Mouse (Mus musculus) forebrain, embryonic 13.5 days (tissue): ENCODE measurements at regions not wholly inside any gene's neighbourhood (a gene's known extent, or its start where the extent isn't known, plus 50 kb on each side); places are given as distances from the start of the nearest gene placed in this dataset.

Experiments used
- ATAC-seq: fragments of 200-750 bp; cut with Nextera tagmentation; 2 replicates; pipeline ENCODE4 v1.8.0; 2017
- H3K27ac ChIP-seq: fragments of 300-500 bp; sonication (generic); 2 replicates; pipeline ENCODE4 v1.5.1; 2015; ENCODE audit warnings: inconsistent platforms, mild to moderate bottlenecking, moderate library complexity
- H3K27me3 ChIP-seq: fragments of 300-500 bp; sonication (generic); 2 replicates; pipeline ENCODE4 v1.6.1; 2015; ENCODE audit warnings: mild to moderate bottlenecking, inconsistent platforms
- H3K36me3 ChIP-seq: fragments of 300-500 bp; sonication (generic); 2 replicates; pipeline ENCODE4 v1.6.1; 2015; ENCODE audit warnings: mild to moderate bottlenecking, inconsistent platforms; ENCODE audit not compliant: poor library complexity, severe bottlenecking
- H3K4me1 ChIP-seq: fragments of 300-500 bp; sonication (generic); 2 replicates; pipeline ENCODE4 v1.6.1; 2015; ENCODE audit warnings: inconsistent platforms
- H3K4me2 ChIP-seq: fragments of 300-500 bp; sonication (generic); 2 replicates; pipeline ENCODE4 v1.6.1; 2015; ENCODE audit warnings: inconsistent platforms, mild to moderate bottlenecking, moderate library complexity
- H3K4me3 ChIP-seq: fragments of 300-500 bp; sonication (generic); 2 replicates; pipeline ENCODE4 v1.5.1; 2015; ENCODE audit warnings: mild to moderate bottlenecking, inconsistent platforms
- H3K9ac ChIP-seq: fragments of 300-500 bp; sonication (generic); 2 replicates; pipeline ENCODE4 v1.6.1; 2015; ENCODE audit warnings: mild to moderate bottlenecking, inconsistent platforms
- H3K9me3 ChIP-seq: fragments of 300-500 bp; sonication (generic); replicated peaks from 2 replicates; pipeline ENCODE4 v1.6.1; 2016; ENCODE audit warnings: inconsistent platforms
- WGBS: fragments of 180-500 bp; shearing (Covaris S2); methylation state at CpG from one replicate; pipeline ENCODE4 v1.1.7; 2015; 5-methylcytosine and 5-hydroxymethylcytosine counted together

DNA sequence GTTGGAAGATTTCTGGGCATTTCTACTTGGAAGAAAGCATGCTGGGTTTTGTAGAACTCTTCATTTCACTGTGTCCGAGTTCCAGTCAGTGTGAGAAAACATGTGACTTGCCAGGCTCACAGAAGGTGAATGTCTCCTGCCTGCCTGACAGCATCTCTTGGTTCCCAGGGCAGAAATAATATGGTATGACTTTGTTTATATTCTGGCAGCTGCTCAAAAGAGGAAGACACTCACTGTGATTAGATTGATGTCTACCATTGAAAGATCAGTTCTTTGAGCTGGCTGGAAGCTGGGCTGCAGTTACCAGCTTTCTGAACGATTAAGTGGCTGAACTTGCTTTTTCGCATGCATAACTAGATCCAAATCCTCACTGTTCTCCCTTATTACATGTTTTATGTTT is 1199.4 kb downstream of the Slc22a22 start:
- H3K27me3 ChIP-seq = no peaks in the 10 kb centered on the region
- no peak overlapping the region for H3K4me3 ChIP-seq
- 27% methylated on average over 3 of the region's 3 CpGs for WGBS
- H3K36me3 ChIP-seq = no peaks in the 10 kb centered on the region
- H3K4me1 ChIP-seq = peaks cover 15% of the 10 kb centered on the region
- peak overlapping the region; percentile 44; the same call in 1 of the 2 replicates for H3K27ac ChIP-seq
- ATAC-seq = peak; percentile 64
- 0 out of 2 replicates have a peak overlapping the region, but pooled peaks have one; percentile 2 for H3K4me2 ChIP-seq
- H3K9me3 ChIP-seq = no peaks in the 10 kb centered on the region
- H3K9ac ChIP-seq = no peak overlapping the region

DNA sequence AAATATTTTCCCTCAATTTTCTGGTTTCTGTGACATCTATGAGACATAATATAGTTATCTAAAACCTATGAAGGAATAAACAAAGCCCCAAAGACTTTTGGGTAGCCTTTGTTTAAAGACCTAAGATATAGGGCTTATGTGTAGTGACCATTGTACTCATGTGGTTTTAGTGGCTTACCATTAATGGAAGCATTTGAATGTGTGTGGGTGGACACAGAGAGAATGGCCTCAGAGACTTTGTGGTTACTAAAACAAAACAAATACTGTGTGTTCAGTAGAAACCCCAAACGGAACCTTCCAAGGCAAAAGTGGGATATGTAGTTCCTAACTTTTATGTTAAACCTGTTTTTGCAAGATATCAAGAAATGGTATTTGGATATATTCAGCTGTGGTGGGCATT is 1228.7 kb downstream of the Slc22a22 start:
- WGBS = 83% methylated on average over 1 of the region's 1 CpGs
- Histone ChIP-seq H3K9me3 (no peaks in the 10 kb centered on the region), H3K9ac (no peak overlapping the region), H3K27ac (no peak overlapping the region), H3K27me3 (no peaks in the 10 kb centered on the region), H3K4me2 (no peak overlapping the region), H3K4me3 (no peak overlapping the region), H3K4me1 (no peaks in the 10 kb centered on the region), H3K36me3 (no peaks in the 10 kb centered on the region)
- no peak for ATAC-seq

DNA sequence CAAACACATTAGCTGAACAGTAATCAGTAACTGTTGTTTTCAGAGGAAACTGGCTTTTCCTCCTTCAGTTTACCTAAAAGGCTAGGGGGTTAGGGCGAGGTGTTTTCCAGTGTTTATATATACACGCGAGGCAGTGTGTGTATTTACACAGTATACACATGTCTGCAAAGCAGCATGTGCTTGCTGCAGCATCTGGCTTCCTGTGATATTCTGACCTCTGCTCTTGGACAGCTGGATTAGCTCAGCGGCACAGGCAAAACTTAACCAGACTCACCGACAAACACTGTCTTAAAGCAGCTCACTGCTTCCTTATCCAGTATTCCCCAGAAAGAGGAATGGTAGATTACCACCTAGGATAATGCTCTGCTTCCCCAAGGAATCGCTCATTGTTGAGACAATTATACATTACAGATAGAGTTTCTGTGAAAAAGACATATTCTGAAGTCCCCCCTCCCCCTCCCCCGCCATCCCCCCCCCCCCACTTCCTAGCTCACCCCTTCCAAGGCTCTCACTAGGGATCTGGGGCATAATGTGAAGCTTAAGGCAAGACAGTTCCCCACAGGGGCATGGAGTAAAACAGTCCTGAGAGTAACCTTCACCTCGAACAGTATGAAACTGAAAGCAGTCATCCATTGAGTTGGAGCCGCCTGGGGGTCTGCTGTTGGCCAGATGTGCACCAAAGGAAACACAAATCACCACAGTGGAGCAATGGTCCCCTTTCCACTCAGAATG is 1233.3 kb downstream of the Slc22a22 start:
- Histone ChIP-seq H3K4me3 (no peak overlapping the region), H3K27ac (no peak overlapping the region), H3K36me3 (no peaks in the 10 kb centered on the region), H3K27me3 (no peaks in the 10 kb centered on the region), H3K9ac (no peak overlapping the region), H3K4me1 (no peaks in the 10 kb centered on the region), H3K9me3 (no peaks in the 10 kb centered on the region), H3K4me2 (no peak overlapping the region)
- no peak for ATAC-seq
- WGBS = 85% methylated on average over 8 of the region's 9 CpGs

GRCm38 (mm10) chr15:56202552-56202951 is 1274.9 kb downstream of the Slc22a22 start:
- no peak for ATAC-seq
- Histone ChIP-seq H3K4me3 (no peak overlapping the region), H3K9ac (no peak overlapping the region), H3K27ac (no peak overlapping the region), H3K9me3 (no peaks in the 10 kb centered on the region), H3K27me3 (no peaks in the 10 kb centered on the region), H3K4me2 (no peak overlapping the region), H3K36me3 (no peaks in the 10 kb centered on the region), H3K4me1 (no peaks in the 10 kb centered on the region)
- WGBS = 88% methylated on average over 5 of the region's 5 CpGs

- no peaks in the 10 kb centered on the region for H3K27me3 ChIP-seq
- no peak overlapping the region for H3K4me2 ChIP-seq
- no peak overlapping the region for H3K27ac ChIP-seq
- 75% methylated on average over 2 of the region's 2 CpGs for WGBS
- H3K4me3 ChIP-seq = no peak overlapping the region
- H3K4me1 ChIP-seq = no peaks in the 10 kb centered on the region
- H3K9ac ChIP-seq = no peak overlapping the region
- no peaks in the 10 kb centered on the region for H3K9me3 ChIP-seq
- H3K36me3 ChIP-seq = no peaks in the 10 kb centered on the region
- ATAC-seq = no peak
These were observed 1278.1 kb downstream of the Slc22a22 start for GRCm38 (mm10) chr15:56199336-56199735.

- H3K4me1 ChIP-seq = no peaks in the 10 kb centered on the region
- H3K4me3 ChIP-seq = no peak overlapping the region
- H3K27ac ChIP-seq = no peak overlapping the region
- H3K9ac ChIP-seq = no peak overlapping the region
- H3K9me3 ChIP-seq = no peaks in the 10 kb centered on the region
- 69% methylated on average over 1 of the region's 1 CpGs for WGBS
- H3K27me3 ChIP-seq = no peaks in the 10 kb centered on the region
- no peaks in the 10 kb centered on the region for H3K36me3 ChIP-seq
- ATAC-seq = peak; percentile 77; the same call in 1 of the 2 replicates
- no peak overlapping the region for H3K4me2 ChIP-seq
These were observed 1279.8 kb downstream of the Slc22a22 start for GRCm38 (mm10) chr15:56197425-56198201.

- Histone ChIP-seq H3K36me3 (no peaks in the 10 kb centered on the region), H3K27ac (no peak overlapping the region), H3K4me2 (no peak overlapping the region), H3K9ac (no peak overlapping the region), H3K4me1 (no peaks in the 10 kb centered on the region), H3K9me3 (no peaks in the 10 kb centered on the region), H3K4me3 (no peak overlapping the region), H3K27me3 (no peaks in the 10 kb centered on the region)
- WGBS = 76% methylated on average over 6 of the region's 6 CpGs
- ATAC-seq = no peak; the same call in 1 of the 2 replicates
These were observed 1311.2 kb downstream of the Slc22a22 start for GRCm38 (mm10) chr15:56166236-56166635.

DNA sequence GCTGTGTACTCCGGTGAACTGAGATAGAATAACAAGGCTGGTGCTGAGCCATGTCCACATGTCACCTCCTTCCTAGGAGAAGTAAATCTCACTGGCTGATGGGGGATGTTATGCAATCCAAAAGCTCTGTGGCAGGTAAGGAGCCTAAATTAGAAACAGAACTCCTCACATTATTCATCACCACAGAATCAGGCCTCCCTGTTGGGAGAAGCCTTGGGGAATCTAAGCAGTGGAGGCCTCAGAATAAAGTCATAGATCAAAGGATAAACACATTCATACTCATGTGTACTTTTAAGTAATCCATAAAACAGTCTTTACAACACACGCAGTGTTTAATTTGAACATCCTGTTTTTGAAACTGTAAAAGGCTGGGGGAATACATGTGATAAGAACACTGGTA is 1318.7 kb downstream of the Slc22a22 start:
- ATAC-seq = no peak

DNA sequence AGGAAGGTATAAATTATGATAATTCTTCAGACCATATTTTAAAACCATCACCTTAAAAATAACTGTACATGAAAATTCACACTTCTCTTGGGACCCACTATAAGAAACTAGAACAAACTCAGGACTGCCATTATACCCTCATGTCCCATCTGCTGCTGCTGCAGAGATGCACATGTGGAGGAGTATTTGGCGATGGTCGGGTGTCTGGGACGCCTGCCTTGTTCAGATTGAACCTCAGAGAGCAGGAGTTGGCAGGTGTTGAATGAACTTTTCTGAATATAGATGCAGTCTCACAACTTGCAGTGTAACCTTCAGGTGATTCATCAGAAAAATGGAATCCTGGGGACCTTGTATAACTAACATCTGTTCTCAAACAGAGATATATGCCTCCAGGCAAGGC is 1338.0 kb downstream of the Slc22a22 start:
- WGBS = 93% methylated on average over 3 of the region's 3 CpGs
- H3K4me3 ChIP-seq = no peak overlapping the region
- H3K27me3 ChIP-seq = no peaks in the 10 kb centered on the region
- H3K4me1 ChIP-seq = no peaks in the 10 kb centered on the region
- H3K9ac ChIP-seq = no peak overlapping the region
- ATAC-seq = no peak
- no peaks in the 10 kb centered on the region for H3K9me3 ChIP-seq
- H3K27ac ChIP-seq = no peak overlapping the region
- H3K36me3 ChIP-seq = no peaks in the 10 kb centered on the region
- no peak overlapping the region for H3K4me2 ChIP-seq

More for the DNA sequence above, 1318.7 kb downstream of the Slc22a22 start:
- Histone ChIP-seq H3K9me3 (no peaks in the 10 kb centered on the region; the same call in 1 of the 2 replicates), H3K4me3 (no peak overlapping the region), H3K4me2 (no peak overlapping the region), H3K27ac (no peak overlapping the region), H3K27me3 (no peaks in the 10 kb centered on the region), H3K36me3 (no peaks in the 10 kb centered on the region), H3K9ac (no peak overlapping the region), H3K4me1 (no peaks in the 10 kb centered on the region)
- WGBS = 89% methylated on average over 2 of the region's 2 CpGs

DNA sequence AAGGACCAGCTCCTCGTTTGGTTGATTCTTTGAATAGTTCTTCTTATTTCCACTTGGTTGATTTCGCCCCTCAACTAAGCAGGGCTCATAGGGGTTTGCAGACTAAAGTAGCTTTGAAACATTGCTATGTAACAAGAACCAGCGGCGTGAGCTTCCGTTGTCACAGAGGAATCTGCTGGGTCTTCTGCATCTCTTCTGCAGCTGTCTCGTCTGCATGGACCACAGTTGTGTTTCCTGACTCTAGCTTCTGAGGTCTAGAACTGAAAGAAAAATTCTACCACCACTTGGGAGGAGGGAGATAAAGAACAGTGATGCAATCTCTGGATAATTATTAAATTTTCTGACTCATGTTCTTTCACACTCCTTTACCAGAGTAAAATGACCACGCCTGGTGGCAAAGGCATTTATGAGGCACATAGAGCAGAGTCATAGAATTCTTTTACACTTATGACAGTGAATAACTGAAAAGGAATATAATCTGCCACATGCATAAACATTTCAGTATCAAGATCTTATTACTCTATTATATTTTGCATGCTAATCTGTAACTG is 1340.9 kb downstream of the Slc22a22 start:
- H3K27me3 ChIP-seq = no peaks in the 10 kb centered on the region
- no peak overlapping the region for H3K27ac ChIP-seq
- no peak for ATAC-seq
- no peaks in the 10 kb centered on the region for H3K4me1 ChIP-seq
- no peak overlapping the region for H3K9ac ChIP-seq
- no peaks in the 10 kb centered on the region for H3K9me3 ChIP-seq
- no peak overlapping the region for H3K4me2 ChIP-seq
- H3K36me3 ChIP-seq = no peaks in the 10 kb centered on the region
- H3K4me3 ChIP-seq = no peak overlapping the region
- 41% methylated on average over 7 of the region's 7 CpGs for WGBS

GRCm38 (mm10) chr15:56128029-56128428 is 1349.4 kb downstream of the Slc22a22 start:
- Histone ChIP-seq H3K4me1 (no peaks in the 10 kb centered on the region), H3K27me3 (no peaks in the 10 kb centered on the region), H3K4me3 (no peak overlapping the region), H3K9ac (no peak overlapping the region), H3K27ac (no peak overlapping the region), H3K36me3 (no peaks in the 10 kb centered on the region), H3K4me2 (no peak overlapping the region), H3K9me3 (no peaks in the 10 kb centered on the region)
- WGBS = 65% methylated on average over 1 of the region's 1 CpGs
- ATAC-seq = 0 out of 2 replicates have a peak, but pooled peaks have one; percentile 65

DNA sequence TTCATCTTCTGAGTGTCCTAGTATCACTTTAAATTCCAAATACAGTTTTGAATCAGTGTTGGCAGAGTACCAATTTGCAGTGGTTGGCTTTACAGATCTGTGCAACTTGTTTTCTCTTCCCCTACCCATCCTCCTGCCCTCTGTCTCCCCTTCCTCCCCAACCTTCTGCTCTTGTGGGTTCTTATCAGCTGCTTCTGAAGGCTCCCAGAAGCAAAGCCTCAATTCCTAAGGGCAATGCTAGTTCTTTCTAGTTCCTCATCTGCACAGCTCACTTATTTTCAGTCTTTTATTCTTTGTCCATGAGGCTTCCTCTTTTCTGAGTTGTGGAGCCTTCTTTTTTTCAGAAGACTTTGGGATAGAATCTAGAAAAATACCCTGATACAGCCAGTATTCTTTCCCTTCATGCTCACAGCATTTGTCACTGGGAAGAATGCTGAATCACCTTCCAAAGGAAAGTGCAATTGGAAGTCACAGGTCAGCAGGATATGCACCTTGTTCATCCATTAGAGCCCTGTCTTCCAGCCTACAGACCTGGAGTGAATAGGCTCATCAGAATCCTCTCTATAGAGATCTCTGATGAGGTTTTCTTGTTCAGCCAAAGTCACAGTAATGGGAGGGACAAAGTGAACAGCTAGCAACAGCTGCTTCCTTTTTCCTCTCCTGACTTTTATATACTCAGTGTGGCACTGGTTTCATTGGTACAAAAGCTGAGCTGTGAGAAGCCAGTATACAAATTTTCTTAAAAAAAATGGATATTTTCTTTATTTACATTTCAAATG is 1357.9 kb downstream of the Slc22a22 start:
- Histone ChIP-seq H3K27me3 (no peaks in the 10 kb centered on the region), H3K4me3 (no peak overlapping the region), H3K9me3 (no peaks in the 10 kb centered on the region), H3K4me1 (no peaks in the 10 kb centered on the region), H3K36me3 (no peaks in the 10 kb centered on the region), H3K27ac (no peak overlapping the region), H3K4me2 (no peak overlapping the region), H3K9ac (no peak overlapping the region)
- no peak for ATAC-seq
